Mouse (Mus musculus) hindbrain, embryonic 10.5 days (tissue): Measurements from ENCODE around the gene Galk2. TPM values are rescaled to one million over a fixed set of nuclear protein-coding genes. Genes with fewer than 3 reads are reported as not detected.

Experiments
- DNase-seq: peaks from one replicate; pipeline ENCODE4 v3.0.0-alpha.2; 2017; ENCODE audit warnings: low spot score
- H3K27ac ChIP-seq: fragments of 300-500 bp; sonication (generic); 2 replicates; pipeline ENCODE4 v1.5.1; 2016; ENCODE audit warnings: mild to moderate bottlenecking, moderate library complexity
- H3K27me3 ChIP-seq: fragments of 300-500 bp; sonication (generic); 2 replicates; pipeline ENCODE4 v1.6.1; 2016; ENCODE audit warnings: mild to moderate bottlenecking; ENCODE audit not compliant: poor library complexity, insufficient read depth, severe bottlenecking
- H3K36me3 ChIP-seq: fragments of 300-500 bp; sonication (generic); 2 replicates; pipeline ENCODE4 v1.6.1; 2016; ENCODE audit warnings: mild to moderate bottlenecking, moderate library complexity
- H3K4me1 ChIP-seq: fragments of 300-500 bp; sonication (generic); replicated peaks from 2 replicates; pipeline ENCODE4 v1.6.1; 2016; ENCODE audit warnings: mild to moderate bottlenecking
- H3K4me3 ChIP-seq: fragments of 300-500 bp; sonication (generic); 2 replicates; pipeline ENCODE4 v1.5.1; 2016; ENCODE audit warnings: mild to moderate bottlenecking, moderate library complexity
- H3K9me3 ChIP-seq: fragments of 300-500 bp; sonication (generic); 2 replicates; pipeline ENCODE4 v1.6.1; 2016; ENCODE audit warnings: mild to moderate bottlenecking, moderate library complexity
- WGBS: fragments of 180-500 bp; shearing (Covaris S2); methylation state at CpG from one replicate; pipeline ENCODE4 v1.1.7; 2016; 5-methylcytosine and 5-hydroxymethylcytosine counted together
- polyA plus RNA-seq: library from polyadenylated mRNA; unstranded; fragments of >200 nt; fragmentation: Nextera tagmentation; extraction: Ambion mirVana; gene quantifications from 2 replicates; pipeline ENCODE4 v1.2.1, GENCODE M21; 2016

Galk2 gene
- polyA plus RNA-seq, 1 experiment from 2014 or later = 34.3 TPM

GRCm38 (mm10) chr2:125931193-125931592 lies 72.3 kb downstream of the Galk2 start:
- WGBS = 70% methylated on average over 5 of the region's 5 CpGs
- Histone ChIP-seq H3K27me3 (no peaks in the 10 kb centered on the region), H3K9me3 (no peaks in the 10 kb centered on the region), H3K36me3 (peaks cover 15% of the 10 kb centered on the region; the same call in 1 of the 2 replicates), H3K4me1 (no peaks in the 10 kb centered on the region), H3K4me3 (no peak overlapping the region), H3K27ac (no peak overlapping the region)
- no peak for DNase-seq

DNA sequence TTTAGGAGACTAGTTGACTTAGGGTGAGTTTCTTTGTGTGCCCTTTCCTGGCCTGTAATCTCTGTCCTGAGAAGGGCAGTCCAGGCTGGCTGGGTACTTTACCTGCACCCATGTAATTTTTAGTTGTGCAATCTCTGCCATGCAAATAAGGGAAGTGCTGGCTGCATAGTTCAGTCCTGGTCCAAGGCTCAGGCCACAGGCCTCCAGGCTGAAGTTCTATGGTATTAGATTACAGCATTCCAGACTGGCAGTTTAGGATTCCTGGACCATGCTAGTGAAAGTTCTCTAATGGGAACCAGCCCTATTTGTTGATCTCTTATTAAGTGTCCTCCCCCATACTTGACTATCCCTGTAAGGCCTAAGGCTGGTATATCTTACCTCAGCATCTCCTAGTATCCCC lies 73.8 kb downstream of the Galk2 start:
- no peaks in the 10 kb centered on the region for H3K27me3 ChIP-seq
- peak; percentile 5 for DNase-seq
- H3K9me3 ChIP-seq = no peaks in the 10 kb centered on the region
- H3K4me3 ChIP-seq = no peak overlapping the region
- H3K36me3 ChIP-seq = peaks cover 15% of the 10 kb centered on the region; the same call in 1 of the 2 replicates
- no peak overlapping the region for H3K27ac ChIP-seq
- H3K4me1 ChIP-seq = no peaks in the 10 kb centered on the region

- no peaks in the 10 kb centered on the region for H3K27me3 ChIP-seq
- 73% methylated on average over 3 of the region's 3 CpGs for WGBS
- no peak overlapping the region for H3K4me3 ChIP-seq
- H3K36me3 ChIP-seq = peaks cover 15% of the 10 kb centered on the region; the same call in 1 of the 2 replicates
- H3K9me3 ChIP-seq = no peaks in the 10 kb centered on the region
- no peak overlapping the region for H3K27ac ChIP-seq
- DNase-seq = no peak
- H3K4me1 ChIP-seq = no peaks in the 10 kb centered on the region
These were observed 75.1 kb downstream of the Galk2 start for GRCm38 (mm10) chr2:125933977-125934376.

- WGBS = 51% methylated on average over 5 of the region's 5 CpGs
- Histone ChIP-seq H3K9me3 (no peaks in the 10 kb centered on the region), H3K27me3 (no peaks in the 10 kb centered on the region), H3K4me3 (no peak overlapping the region), H3K4me1 (no peaks in the 10 kb centered on the region), H3K36me3 (peaks cover 10% of the 10 kb centered on the region; the same call in 1 of the 2 replicates), H3K27ac (no peak overlapping the region)
- peak; percentile 5 for DNase-seq
These were observed 77.5 kb downstream of the Galk2 start for GRCm38 (mm10) chr2:125936396-125936795.

DNA sequence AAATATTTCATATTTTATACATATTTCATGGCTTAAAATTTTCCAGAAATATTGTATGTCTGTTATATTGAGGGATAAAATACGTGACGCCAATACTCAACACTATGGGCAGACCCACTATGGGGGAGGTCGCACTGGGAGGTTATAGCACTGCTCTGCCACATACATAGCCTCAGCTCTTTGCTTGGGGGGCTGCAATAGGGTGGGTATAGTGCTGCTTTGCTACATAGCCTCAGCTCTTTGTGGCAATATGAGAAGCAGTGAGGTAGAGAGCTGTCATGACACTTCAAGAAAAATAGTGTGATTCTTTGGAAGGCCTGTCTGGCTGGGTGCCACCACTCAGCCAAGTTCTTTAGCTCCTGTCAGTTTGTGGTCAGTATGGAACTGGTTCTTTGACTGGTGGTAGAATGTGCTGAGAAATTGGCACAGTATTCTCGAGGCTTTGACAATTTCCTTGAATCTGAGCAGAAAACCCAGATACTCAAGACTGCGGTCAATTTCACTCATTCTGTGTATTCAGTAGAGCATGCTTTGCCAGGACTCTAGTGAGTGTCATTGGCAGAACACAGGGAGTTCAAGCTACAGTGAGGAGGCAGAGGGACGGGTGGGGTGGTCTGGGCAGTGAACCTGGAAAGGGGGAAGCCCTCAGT lies 80.2 kb downstream of the Galk2 start:
- no peak overlapping the region for H3K4me3 ChIP-seq

DNA sequence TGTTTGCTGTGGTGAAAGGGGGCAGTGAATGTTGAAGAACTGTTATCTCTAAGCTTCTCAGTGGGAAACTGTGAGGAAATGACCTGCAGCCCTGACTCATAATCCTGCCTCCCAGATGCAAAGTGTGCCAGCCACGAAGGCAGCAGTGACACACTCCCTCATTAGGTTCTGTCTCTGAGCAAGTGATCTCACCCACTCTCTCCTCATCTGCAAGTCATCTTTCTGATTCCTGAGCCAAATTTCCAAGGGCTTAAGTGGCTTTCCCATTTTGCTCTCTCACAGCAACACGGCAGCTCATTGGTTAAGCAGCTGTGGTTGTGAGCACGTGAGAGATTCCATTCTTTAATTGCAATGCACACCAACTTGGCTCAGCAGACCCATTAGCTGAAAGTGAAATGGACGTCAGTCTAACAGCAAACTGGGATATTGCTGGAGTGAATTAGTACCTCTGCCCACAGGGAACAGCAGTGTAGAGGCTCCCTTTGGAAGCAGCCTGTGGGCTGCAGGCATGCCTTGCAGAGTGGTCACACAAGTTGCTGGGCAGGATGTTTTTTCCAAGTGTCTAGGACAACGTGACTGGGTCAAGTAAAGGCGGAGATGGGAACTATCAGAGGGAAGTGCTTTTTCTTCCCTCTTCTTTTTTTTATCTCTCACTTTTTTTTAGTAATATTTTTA lies 82.3 kb downstream of the Galk2 start:
- WGBS = 86% methylated on average over 6 of the region's 6 CpGs
- no peaks in the 10 kb centered on the region for H3K27me3 ChIP-seq
- H3K27ac ChIP-seq = no peak overlapping the region
- no peak for DNase-seq
- H3K9me3 ChIP-seq = no peaks in the 10 kb centered on the region
- H3K4me3 ChIP-seq = no peak overlapping the region
- 0 out of 2 replicates have a peak, but pooled peaks cover 8% of the 10 kb centered on the region for H3K36me3 ChIP-seq
- no peaks in the 10 kb centered on the region for H3K4me1 ChIP-seq

More for the DNA sequence above, 80.2 kb downstream of the Galk2 start:
- Histone ChIP-seq H3K9me3 (no peaks in the 10 kb centered on the region), H3K4me1 (no peaks in the 10 kb centered on the region), H3K36me3 (0 out of 2 replicates have a peak, but pooled peaks cover 8% of the 10 kb centered on the region), H3K27me3 (no peaks in the 10 kb centered on the region), H3K27ac (no peak overlapping the region)
- WGBS = 92% methylated on average over 6 of the region's 6 CpGs
- DNase-seq = no peak

GRCm38 (mm10) chr2:125943301-125943700 lies 84.4 kb downstream of the Galk2 start:
- no peak overlapping the region for H3K27ac ChIP-seq
- no peaks in the 10 kb centered on the region for H3K4me1 ChIP-seq
- peaks cover 12% of the 10 kb centered on the region for H3K36me3 ChIP-seq
- H3K27me3 ChIP-seq = no peaks in the 10 kb centered on the region
- no peak overlapping the region for H3K4me3 ChIP-seq
- WGBS = 90% methylated on average over 1 of the region's 1 CpGs
- DNase-seq = no peak
- no peaks in the 10 kb centered on the region for H3K9me3 ChIP-seq

DNA sequence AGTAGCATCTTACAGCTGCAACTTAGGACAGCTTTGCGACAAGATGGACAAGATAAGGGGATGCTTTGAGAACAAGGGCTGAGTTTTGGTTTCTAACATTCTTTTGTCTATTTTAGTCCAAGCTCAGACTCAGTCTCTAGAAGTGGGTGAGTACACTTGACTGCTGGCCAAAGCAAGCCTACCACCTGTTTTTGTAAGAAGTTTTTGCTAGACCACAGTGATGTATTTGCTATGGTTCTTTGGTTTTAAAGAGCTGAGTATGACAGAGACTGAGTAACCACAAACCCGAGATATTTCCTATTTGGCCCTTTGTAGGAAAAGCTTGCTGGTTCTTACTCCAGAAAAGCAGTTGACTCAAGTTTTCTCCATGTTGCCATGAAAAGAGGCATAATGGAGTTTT lies 89.3 kb downstream of the Galk2 start:
- Histone ChIP-seq H3K36me3 (peaks cover 31% of the 10 kb centered on the region), H3K9me3 (no peaks in the 10 kb centered on the region), H3K4me1 (no peaks in the 10 kb centered on the region), H3K27me3 (no peaks in the 10 kb centered on the region), H3K27ac (no peak overlapping the region), H3K4me3 (no peak overlapping the region)
- 93% methylated on average over 2 of the region's 2 CpGs for WGBS
- DNase-seq = no peak

DNA sequence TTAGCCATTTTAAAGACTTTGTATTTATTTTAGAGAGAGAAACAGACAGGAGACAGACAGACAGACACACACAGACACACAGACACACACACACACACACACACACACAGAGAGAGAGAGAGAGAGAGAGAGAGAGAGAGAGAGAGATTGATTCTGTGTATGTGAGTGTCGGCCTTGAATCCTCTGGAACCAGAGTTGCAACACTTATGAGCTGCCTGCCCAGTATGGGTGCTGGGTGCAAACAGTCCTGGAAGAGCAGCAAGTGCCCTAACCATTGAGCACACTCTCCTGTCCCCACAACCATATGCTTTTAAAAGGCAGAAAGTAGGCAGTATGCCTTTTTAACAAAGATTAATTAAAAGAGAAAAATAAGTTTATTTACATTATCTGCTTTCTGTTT lies 109.9 kb downstream of the Galk2 start:
- H3K27me3 ChIP-seq = no peaks in the 10 kb centered on the region
- H3K36me3 ChIP-seq = no peaks in the 10 kb centered on the region
- 81% methylated on average over 1 of the region's 1 CpGs for WGBS
- DNase-seq = no peak
- H3K4me1 ChIP-seq = peaks cover 8% of the 10 kb centered on the region; the same call in 1 of the 2 replicates
- no peak overlapping the region for H3K27ac ChIP-seq
- H3K9me3 ChIP-seq = no peaks in the 10 kb centered on the region
- no peak overlapping the region for H3K4me3 ChIP-seq

DNA sequence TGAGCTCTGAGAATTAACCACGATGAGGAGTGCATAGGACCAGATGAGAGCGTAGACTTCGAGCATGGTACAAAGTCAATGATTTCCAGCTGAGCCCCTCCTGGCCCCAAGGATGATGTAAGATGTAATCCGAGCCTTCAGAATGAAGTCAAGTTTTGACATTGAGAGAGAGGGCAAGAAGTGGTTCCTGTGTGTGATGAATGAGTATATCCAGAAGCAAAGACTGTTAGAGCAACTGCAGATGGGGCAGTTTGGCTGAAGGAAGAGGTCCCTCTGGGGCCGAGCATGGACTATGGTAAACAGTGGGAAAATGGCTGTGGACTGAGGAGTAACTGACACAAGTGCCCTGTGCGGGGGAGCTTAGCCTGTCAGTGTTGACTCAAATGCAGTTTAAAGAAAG lies 114.3 kb downstream of the Galk2 start:
- Histone ChIP-seq H3K36me3 (0 out of 2 replicates have a peak, but pooled peaks cover 7% of the 10 kb centered on the region), H3K9me3 (no peaks in the 10 kb centered on the region), H3K4me3 (no peak overlapping the region), H3K4me1 (peaks cover 11% of the 10 kb centered on the region; the same call in 1 of the 2 replicates), H3K27me3 (no peaks in the 10 kb centered on the region), H3K27ac (no peak overlapping the region)
- peak; percentile 15 for DNase-seq
- 63% methylated on average over 6 of the region's 6 CpGs for WGBS

GRCm38 (mm10) chr2:125975206-125975605 lies 116.3 kb downstream of the Galk2 start:
- DNase-seq = no peak
- Histone ChIP-seq H3K4me3 (no peak overlapping the region), H3K27ac (no peak overlapping the region), H3K27me3 (no peaks in the 10 kb centered on the region), H3K4me1 (peaks cover 11% of the 10 kb centered on the region; the same call in 1 of the 2 replicates), H3K9me3 (no peaks in the 10 kb centered on the region), H3K36me3 (0 out of 2 replicates have a peak, but pooled peaks cover 7% of the 10 kb centered on the region)
- 94% methylated on average over 10 of the region's 10 CpGs for WGBS

GRCm38 (mm10) chr2:125975808-125976345 lies 117.0 kb downstream of the Galk2 start:
- H3K36me3 ChIP-seq = 0 out of 2 replicates have a peak, but pooled peaks cover 7% of the 10 kb centered on the region
- DNase-seq = no peak
- no peak overlapping the region for H3K4me3 ChIP-seq
- H3K9me3 ChIP-seq = no peaks in the 10 kb centered on the region
- H3K27me3 ChIP-seq = no peaks in the 10 kb centered on the region
- H3K4me1 ChIP-seq = peaks cover 11% of the 10 kb centered on the region; the same call in 1 of the 2 replicates
- H3K27ac ChIP-seq = no peak overlapping the region
- 76% methylated on average over 5 of the region's 5 CpGs for WGBS

DNA sequence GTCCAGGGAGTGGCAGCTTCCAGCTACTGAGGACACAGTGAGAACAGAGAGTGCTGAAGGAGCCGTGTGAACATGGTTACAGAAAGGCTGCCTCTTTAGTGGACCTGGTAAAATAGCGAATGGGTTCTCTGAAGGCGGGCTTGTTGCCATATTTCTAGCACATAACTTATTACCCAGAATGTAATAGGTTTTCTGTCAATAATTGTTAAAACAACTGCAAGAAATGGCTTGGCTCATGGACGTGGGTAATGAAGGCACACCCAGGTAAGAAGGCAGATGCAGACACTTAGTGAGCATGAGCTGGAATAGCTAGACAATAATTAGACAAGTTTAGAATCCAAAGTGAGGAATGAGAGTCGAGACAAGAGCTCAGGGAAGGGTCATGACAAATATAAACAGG lies 143.4 kb downstream of the Galk2 start:
- no peaks in the 10 kb centered on the region for H3K27me3 ChIP-seq
- H3K9me3 ChIP-seq = no peaks in the 10 kb centered on the region
- no peaks in the 10 kb centered on the region for H3K4me1 ChIP-seq
- no peak for DNase-seq
- H3K27ac ChIP-seq = no peak overlapping the region
- WGBS = 80% methylated on average over 5 of the region's 5 CpGs
- H3K4me3 ChIP-seq = no peak overlapping the region
- no peaks in the 10 kb centered on the region for H3K36me3 ChIP-seq
